In genomic region chr5:108009721-108010120, GRCm38 (mm10) we compare ENCODE assay signal across 21 mouse cellular contexts. TPM values are rescaled to one million over a fixed set of nuclear protein-coding genes. Genes with fewer than 3 reads are reported as not detected.
DNase-seq lines count a peak whose midpoint lies in the region; ATAC-seq and TF ChIP-seq lines count a peak whose summit lies in the region.
"Had no signal": no experiment of that assay in that cellular context is flagged by ENCODE, and none has a peak within 500 bp of the region (broad histone marks: within the 10 kb centered on the region; RNA-seq: fewer than 3 reads in every experiment).

No protein-coding gene starts in this region.

- ATAC-seq in common myeloid progenitor, adult 5-6 weeks (replicated peaks; ENCODE audit: low read depth, poor library complexity, severe bottlenecking): peak; percentile 60
- peak; percentile 43 for ATAC-seq in lung, postnatal 0 days
- peak; percentile 80 for ATAC-seq in megakaryocyte progenitor cell, adult 5-6 weeks (replicated peaks; ENCODE audit: poor library complexity)
- ATAC-seq: forebrain, postnatal 0 days; hindbrain, postnatal 0 days; intestine, embryonic 16.5 days had no signal

- 19% methylated on average over 2 of the region's 2 CpGs for WGBS in lung, postnatal 0 days

- H3K9me3 ChIP-seq in lung, postnatal 0 days (ENCODE audit: low read length): no peaks in the 10 kb centered on the region
- H3K9me3 ChIP-seq: heart, embryonic 12.5 days; midbrain, embryonic 12.5 days had no signal

- no peak for TF ChIP-seq EP300 in lung, postnatal 0 days (IDR thresholded peaks at IDR 0.05)

- no peaks in the 10 kb centered on the region for H3K4me1 ChIP-seq in lung, postnatal 0 days (ENCODE audit: insufficient read depth, low read depth, low read length)
- H3K4me1 ChIP-seq: midbrain, embryonic 12.5 days had no signal

- no peaks in the 10 kb centered on the region for H3K27me3 ChIP-seq in lung, postnatal 0 days (replicated peaks; ENCODE audit: insufficient read depth, low read length)
- H3K27me3 ChIP-seq: heart, embryonic 12.5 days; midbrain, embryonic 12.5 days had no signal

- peak; percentile 22; the same call in 1 of the 2 replicates for TF ChIP-seq CTCF in lung, postnatal 0 days (IDR thresholded peaks at IDR 0.05)

- H3K4me2 ChIP-seq in lung, postnatal 0 days (replicated peaks; ENCODE audit: low read depth, low read length): no peak overlapping the region
- H3K4me2 ChIP-seq: heart, embryonic 12.5 days; midbrain, embryonic 12.5 days had no signal

- H3K36me3 ChIP-seq in lung, postnatal 0 days (ENCODE audit: insufficient read depth, low read length): no peaks in the 10 kb centered on the region
- H3K36me3 ChIP-seq: heart, embryonic 12.5 days; midbrain, embryonic 12.5 days had no signal

- H3K4me3 ChIP-seq in lung, postnatal 0 days (ENCODE audit: low read depth, low read length): no peak overlapping the region
- H3K4me3 ChIP-seq: gastrocnemius, adult 2 months; heart, embryonic 12.5 days; layer of hippocampus, adult 2 months; midbrain, embryonic 12.5 days had no signal

- H3K9ac ChIP-seq in lung, postnatal 0 days (replicated peaks; ENCODE audit: low read depth): no peak overlapping the region
- H3K9ac ChIP-seq: forebrain, postnatal 0 days; heart, embryonic 12.5 days; midbrain, embryonic 12.5 days had no signal

- peak; percentile 91 for DNase-seq in heart, adult 11 months
- no peak for DNase-seq in heart, adult 8-10 months (ENCODE audit: low spot score)
- DNase-seq in lung, postnatal 0 days (ENCODE audit: low spot score): peak; percentile 39
- no peak for DNase-seq in gastrocnemius, adult 18-20 months (ENCODE audit: low spot score)
- DNase-seq in gastrocnemius, adult 8-10 months (ENCODE audit: low spot score in 2 of 2): no peak
- no peak for DNase-seq in frontal cortex, postnatal 10 days (ENCODE audit: low spot score in 2 of 2)
- DNase-seq: cerebellum, adult 11-12 months; cerebellum, postnatal 25 days; forebrain, postnatal 0 days; gastrocnemius, adult 2 months; kidney, adult 9 months; kidney, postnatal 14 days; layer of hippocampus, postnatal 36 days; right cerebral cortex, postnatal 14 days had no signal

- no peak overlapping the region for H3K27ac ChIP-seq in lung, postnatal 0 days (ENCODE audit: low read length)
- H3K27ac ChIP-seq: gastrocnemius, adult 2 months; hindbrain, postnatal 0 days; layer of hippocampus, adult 2 months; midbrain, embryonic 12.5 days had no signal

RNA-seq across cellular contexts. Expression of gene Fam69a, which starts 22.8 kb away (rescaled TPM):
- total RNA-seq in heart, adult 8-10 months (2022): 10 to 100 TPM in 3 of 4 experiments, 1 to 10 TPM in 1; 9.3 to 12.1 (median 11.2) TPM
- 15.8 and 28.6 TPM in 2 replicates for total RNA-seq in common myeloid progenitor, adult 5-6 weeks (2017)
- 29.4 and 33.9 TPM in 2 replicates for polyA plus RNA-seq in lung, postnatal 0 days (2015; fragmentation: Nextera tagmentation; extraction: Ambion mirVana)
- 43.3 and 48.4 TPM in 2 replicates for total RNA-seq in megakaryocyte progenitor cell, adult 5-6 weeks (2015)
- total RNA-seq in megakaryocyte progenitor cell, adult 5-6 weeks (2017): 16.2 and 27.8 TPM in 2 replicates
- total RNA-seq in gastrocnemius, adult 18-20 months (2021): 10 to 100 TPM; 20.2 to 29.6 TPM
- 10 to 100 TPM; 29.3 to 38.2 (median 31.6) TPM for total RNA-seq in gastrocnemius, adult 8-10 months (2022)

RNA-seq across cellular contexts. Expression of gene Mtf2, which starts 55.8 kb away (rescaled TPM):
- 10 to 100 TPM in 2 of 4 experiments, 1 to 10 TPM in 2; 9.6 to 13.5 (median 10.5) TPM for total RNA-seq in heart, adult 8-10 months (2022)
- 114 and 119 TPM in 2 replicates for total RNA-seq in common myeloid progenitor, adult 5-6 weeks (2017)
- 39.0 and 47.5 TPM in 2 replicates for polyA plus RNA-seq in lung, postnatal 0 days (2015; fragmentation: Nextera tagmentation; extraction: Ambion mirVana)
- 101 and 125 TPM in 2 replicates for total RNA-seq in megakaryocyte progenitor cell, adult 5-6 weeks (2015)
- 102 and 137 TPM in 2 replicates for total RNA-seq in megakaryocyte progenitor cell, adult 5-6 weeks (2017)
- total RNA-seq in gastrocnemius, adult 18-20 months (2021): 10 to 100 TPM; 11.7 to 13.0 TPM
- total RNA-seq in gastrocnemius, adult 8-10 months (2022): 10 to 100 TPM in 3 of 4 experiments, 1 to 10 TPM in 1; 9.7 to 12.1 (median 11.3) TPM

Comparison
In these comparisons a context has a peak if more than half of its experiments do, and no peak if none do; other contexts are left out.
1. DNase-seq: peak in heart, adult 11 months (single experiment) and lung, postnatal 0 days (single experiment); none in heart, adult 8-10 months (single experiment), gastrocnemius, adult 18-20 months (single experiment), gastrocnemius, adult 8-10 months (0 of 2) and frontal cortex, postnatal 10 days (0 of 2).
2. Peak in every context shown above with its lines, with median percentiles within 50 percentile points of each other: ATAC-seq.